ENCODE assay signal across 8 mouse cellular contexts in the genomic region with DNA sequence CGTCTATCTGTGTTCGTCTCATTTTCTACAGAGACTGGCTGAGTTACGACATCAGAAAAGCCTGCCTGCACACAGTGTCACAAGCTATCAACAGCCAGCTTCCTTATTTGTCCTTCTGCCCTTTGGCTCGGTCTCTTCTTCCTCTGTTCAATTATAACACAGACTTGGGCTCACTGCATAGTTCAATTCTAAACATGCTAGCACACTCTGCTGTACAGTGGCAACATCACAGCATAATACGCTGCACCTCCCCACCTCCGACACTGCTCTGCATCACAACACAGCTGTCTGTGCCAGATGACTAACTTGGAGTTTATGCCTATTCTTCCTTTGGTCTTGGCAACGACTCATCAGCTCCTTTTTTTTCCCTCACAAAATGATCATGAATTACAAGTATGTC.
DNase-seq lines count a peak whose midpoint lies in the region; ATAC-seq and TF ChIP-seq lines count a peak whose summit lies in the region.

No protein-coding gene starts in this region.

- H3K9ac ChIP-seq in kidney, embryonic 14.5 days (ENCODE audit: low read depth, low read length): no peak overlapping the region
- H3K9ac ChIP-seq in midbrain, postnatal 0 days (replicated peaks; ENCODE audit: low read length, poor library complexity, severe bottlenecking): no peak overlapping the region

- no peaks in the 10 kb centered on the region for H3K4me1 ChIP-seq in kidney, embryonic 14.5 days (ENCODE audit: control insufficient read depth, insufficient read depth, low read length)
- H3K4me1 ChIP-seq in midbrain, postnatal 0 days (ENCODE audit: insufficient read depth, low read length): no peaks in the 10 kb centered on the region

- TF ChIP-seq CTCF in layer of hippocampus, adult 2 months (conservative IDR thresholded peaks at IDR 0.05): peak; percentile 69
- TF ChIP-seq CTCF in midbrain, postnatal 0 days (IDR thresholded peaks at IDR 0.05): peak; percentile 52

- H3K4me2 ChIP-seq in kidney, embryonic 14.5 days (replicated peaks; ENCODE audit: low read depth, low read length): no peak overlapping the region
- no peak overlapping the region for H3K4me2 ChIP-seq in midbrain, postnatal 0 days (ENCODE audit: low read depth, low read length, poor library complexity, severe bottlenecking)

- no peaks in the 10 kb centered on the region for H3K36me3 ChIP-seq in kidney, embryonic 14.5 days (ENCODE audit: control insufficient read depth, insufficient read depth, low read length)
- H3K36me3 ChIP-seq in midbrain, postnatal 0 days (ENCODE audit: insufficient read depth, low read length): no peaks in the 10 kb centered on the region

- H3K27me3 ChIP-seq in kidney, embryonic 14.5 days (ENCODE audit: control insufficient read depth, insufficient read depth, low read length): no peaks in the 10 kb centered on the region
- H3K27me3 ChIP-seq in midbrain, postnatal 0 days (ENCODE audit: insufficient read depth, low read length): no peaks in the 10 kb centered on the region

- peak; percentile 85; the same call in 1 of the 2 replicates for ATAC-seq in kidney, embryonic 14.5 days (ENCODE audit: low FRiP score, low TSS enrichment)
- ATAC-seq in midbrain, postnatal 0 days (ENCODE audit: low FRiP score): peak; percentile 68; the same call in 1 of the 2 replicates

- H3K9me3 ChIP-seq in kidney, embryonic 14.5 days (ENCODE audit: control insufficient read depth, low read length): no peaks in the 10 kb centered on the region
- no peaks in the 10 kb centered on the region for H3K9me3 ChIP-seq in midbrain, postnatal 0 days (ENCODE audit: low read length)

- WGBS in kidney, embryonic 14.5 days: 44% methylated on average over 7 of the region's 7 CpGs
- 51% methylated on average over 7 of the region's 7 CpGs for WGBS in midbrain, postnatal 0 days

- no peak overlapping the region for H3K27ac ChIP-seq in kidney, embryonic 14.5 days (ENCODE audit: low read depth, low read length)
- peak overlapping the region; percentile 51; the same call in 1 of the 2 replicates for H3K27ac ChIP-seq in layer of hippocampus, adult 2 months
- no peak overlapping the region for H3K27ac ChIP-seq in midbrain, postnatal 0 days (ENCODE audit: low read depth, low read length)

- no peak for DNase-seq in kidney, adult 8-10 months
- DNase-seq in adrenal gland, postnatal 36 days: peak; percentile 16 to 17
- peak; percentile 33 for DNase-seq in heart, adult 8-10 months (ENCODE audit: low spot score)
- peak; percentile 42 to 54 for DNase-seq in layer of hippocampus, adult 2 months (ENCODE audit: low spot score in 2 of 2)
- DNase-seq in midbrain, postnatal 0 days (ENCODE audit: low spot score): peak; percentile 24
- no peak for DNase-seq in cerebellum, postnatal 14 days
- no peak for DNase-seq in ovary, adult 18-20 months (ENCODE audit: low spot score)

- H3K4me3 ChIP-seq in kidney, embryonic 14.5 days (ENCODE audit: low read length): no peak overlapping the region
- no peak overlapping the region for H3K4me3 ChIP-seq in layer of hippocampus, adult 2 months
- H3K4me3 ChIP-seq in midbrain, postnatal 0 days (ENCODE audit: low read depth, low read length): no peak overlapping the region

Comparison
In these comparisons a context has a peak if more than half of its experiments do, and no peak if none do; other contexts are left out.
1. DNase-seq: peak in adrenal gland, postnatal 36 days (2 of 2), heart, adult 8-10 months (single experiment), layer of hippocampus, adult 2 months (2 of 2) and midbrain, postnatal 0 days (single experiment); none in kidney, adult 8-10 months (0 of 2), cerebellum, postnatal 14 days (0 of 2) and ovary, adult 18-20 months (single experiment).